Mouse (Mus musculus): ENCODE results near the gene Sema5a. TPM values are rescaled to one million over a fixed set of nuclear protein-coding genes. Genes with fewer than 3 reads are reported as not detected.

Gene Sema5a
- polyA plus RNA-seq, 1 experiment, result 6.4 TPM

DNA sequence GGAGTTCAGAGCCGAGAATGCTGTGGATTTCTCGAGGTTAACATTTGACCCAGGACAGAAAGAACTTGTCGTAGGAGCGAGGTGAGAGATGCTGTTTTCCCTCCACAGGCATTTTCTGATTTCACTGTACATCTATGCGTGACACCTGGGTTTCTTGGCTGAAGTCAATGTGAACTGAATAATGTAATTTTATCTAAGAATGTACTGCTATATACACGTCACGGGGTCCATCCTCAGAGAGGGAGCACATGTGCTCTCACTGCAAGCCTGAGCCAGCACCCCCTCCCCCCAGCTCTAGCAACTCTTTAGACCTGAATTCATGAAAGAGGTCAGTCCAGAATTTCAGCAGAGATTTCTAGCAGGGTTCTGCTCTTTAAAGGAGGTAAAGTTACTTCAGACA is 215.6 kb downstream of the Sema5a start:
- no peaks in the 10 kb centered on the region for H3K79me3 ChIP-seq (ENCODE audit: low read depth)
- H3K36me3 ChIP-seq (ENCODE audit: control insufficient read depth, insufficient read depth), result no peaks in the 10 kb centered on the region
- H3K27me3 ChIP-seq (ENCODE audit: control insufficient read depth, insufficient read depth, insufficient read length), result no peaks in the 10 kb centered on the region
- no peak for TF ChIP-seq MYOD1 (IDR thresholded peaks at IDR 0.05; ENCODE audit: control insufficient read depth, insufficient read length, low read depth)
- TF ChIP-seq MYOG (IDR thresholded peaks at IDR 0.05; ENCODE audit: control insufficient read depth, extremely low read depth, insufficient read length), result no peak
- TF ChIP-seq CTCF (IDR thresholded peaks at IDR 0.05; ENCODE audit: control insufficient read depth, insufficient read depth, insufficient read length), result no peak
- TF ChIP-seq USF1 (IDR thresholded peaks at IDR 0.05; ENCODE audit: low read depth), result no peak
- no peak for TF ChIP-seq FOSL1 (IDR thresholded peaks at IDR 0.05; ENCODE audit: insufficient read depth, low read length, poor library complexity, severe bottlenecking)
- no peak for TF ChIP-seq MAX (IDR thresholded peaks at IDR 0.05)
- TF ChIP-seq CEBPB (IDR thresholded peaks at IDR 0.05; ENCODE audit: low read depth), result no peak
- no peaks in the 10 kb centered on the region for H3K79me2 ChIP-seq (ENCODE audit: control insufficient read depth, insufficient read depth)
- no peak overlapping the region for H3ac ChIP-seq (ENCODE audit: control insufficient read depth, insufficient read length, low read depth)
- no peak overlapping the region for H3K4me3 ChIP-seq (ENCODE audit: insufficient read depth, poor library complexity, severe bottlenecking)

- Histone ChIP-seq H3K79me3 (ENCODE audit: low read depth) (no peaks in the 10 kb centered on the region), H3K4me3 (ENCODE audit: insufficient read depth, poor library complexity, severe bottlenecking) (no peak overlapping the region), H3K36me3 (ENCODE audit: control insufficient read depth, insufficient read depth) (no peaks in the 10 kb centered on the region), H3K79me2 (ENCODE audit: control insufficient read depth, insufficient read depth) (no peaks in the 10 kb centered on the region), H3K27me3 (ENCODE audit: control insufficient read depth, insufficient read depth, insufficient read length) (no peaks in the 10 kb centered on the region), H3ac (ENCODE audit: control insufficient read depth, insufficient read length, low read depth) (no peak overlapping the region)
- no peak for TF ChIP-seq CEBPB (IDR thresholded peaks at IDR 0.05; ENCODE audit: low read depth)
- no peak for TF ChIP-seq MYOD1 (IDR thresholded peaks at IDR 0.05; ENCODE audit: control insufficient read depth, insufficient read length, low read depth)
- no peak for TF ChIP-seq FOSL1 (IDR thresholded peaks at IDR 0.05; ENCODE audit: insufficient read depth, low read length, poor library complexity, severe bottlenecking)
- TF ChIP-seq CTCF (IDR thresholded peaks at IDR 0.05; ENCODE audit: control insufficient read depth, insufficient read depth, insufficient read length), result no peak
- no peak for TF ChIP-seq USF1 (IDR thresholded peaks at IDR 0.05; ENCODE audit: low read depth)
- TF ChIP-seq MYOG (IDR thresholded peaks at IDR 0.05; ENCODE audit: control insufficient read depth, extremely low read depth, insufficient read length), result no peak
- no peak for TF ChIP-seq MAX (IDR thresholded peaks at IDR 0.05)
Measured at GRCm38 (mm10) chr15:32471480-32472050, 227.0 kb downstream of the Sema5a start.

GRCm38 (mm10) chr15:32480747-32481146 is 236.1 kb downstream of the Sema5a start:
- TF ChIP-seq MYOG (IDR thresholded peaks at IDR 0.05; ENCODE audit: control insufficient read depth, extremely low read depth, insufficient read length), result no peak
- no peak for TF ChIP-seq USF1 (IDR thresholded peaks at IDR 0.05; ENCODE audit: low read depth)
- no peak for TF ChIP-seq CEBPB (IDR thresholded peaks at IDR 0.05; ENCODE audit: low read depth)
- no peak for TF ChIP-seq MYOD1 (IDR thresholded peaks at IDR 0.05; ENCODE audit: control insufficient read depth, insufficient read length, low read depth)
- TF ChIP-seq FOSL1 (IDR thresholded peaks at IDR 0.05; ENCODE audit: insufficient read depth, low read length, poor library complexity, severe bottlenecking), result no peak
- TF ChIP-seq MAX (IDR thresholded peaks at IDR 0.05), result no peak
- TF ChIP-seq CTCF (IDR thresholded peaks at IDR 0.05; ENCODE audit: control insufficient read depth, insufficient read depth, insufficient read length), result no peak
- H3K27me3 ChIP-seq (ENCODE audit: control insufficient read depth, insufficient read depth, insufficient read length), result no peaks in the 10 kb centered on the region
- no peaks in the 10 kb centered on the region for H3K36me3 ChIP-seq (ENCODE audit: control insufficient read depth, insufficient read depth)
- H3K79me2 ChIP-seq (ENCODE audit: control insufficient read depth, insufficient read depth), result no peaks in the 10 kb centered on the region
- H3K4me3 ChIP-seq (ENCODE audit: insufficient read depth, poor library complexity, severe bottlenecking), result no peak overlapping the region
- H3K79me3 ChIP-seq (ENCODE audit: low read depth), result no peaks in the 10 kb centered on the region
- H3ac ChIP-seq (ENCODE audit: control insufficient read depth, insufficient read length, low read depth), result no peak overlapping the region

DNA sequence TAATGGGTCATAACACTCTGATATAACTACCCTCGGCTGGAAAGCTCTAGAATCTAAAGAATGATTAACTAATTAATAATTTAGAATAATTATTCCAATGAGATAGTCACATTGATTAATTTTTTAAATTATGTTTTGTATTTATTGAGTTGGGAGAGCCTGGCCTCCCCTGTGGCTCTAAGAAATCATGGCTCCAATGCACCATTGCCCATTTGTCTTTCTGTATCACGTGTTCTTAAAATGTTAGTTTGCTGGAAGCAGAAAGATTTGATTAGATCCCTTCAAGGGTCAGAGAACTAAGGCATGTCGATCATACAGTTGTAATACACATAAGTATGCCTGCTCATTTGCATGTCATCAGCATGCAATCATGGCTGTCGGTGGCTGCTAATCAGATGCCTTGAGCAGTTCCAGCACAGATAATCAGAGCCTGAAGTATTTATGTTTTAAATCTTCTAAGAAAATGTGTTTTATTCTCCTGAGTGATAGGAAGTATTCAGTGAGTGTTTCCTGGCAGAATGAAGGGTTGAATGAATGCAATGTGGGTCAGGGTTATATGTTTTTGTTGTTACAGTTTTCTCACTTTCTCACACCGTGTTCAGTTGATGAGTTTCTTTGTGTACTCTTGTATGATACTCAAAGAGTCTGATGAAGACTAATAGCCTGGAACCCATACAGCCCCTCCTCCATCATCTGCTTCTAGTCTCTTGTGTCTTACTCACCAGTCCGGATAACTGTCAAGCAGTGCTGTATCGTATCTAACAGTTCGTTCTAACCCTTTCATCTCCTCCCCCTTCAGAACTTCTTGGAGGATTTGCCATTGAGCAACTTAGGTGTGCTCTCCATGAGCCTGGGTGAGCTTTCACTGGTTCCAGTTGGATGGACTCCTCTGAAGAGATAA is 240.7 kb downstream of the Sema5a start:
- TF ChIP-seq MYOG (IDR thresholded peaks at IDR 0.05; ENCODE audit: control insufficient read depth, extremely low read depth, insufficient read length), result no peak
- TF ChIP-seq USF1 (IDR thresholded peaks at IDR 0.05; ENCODE audit: low read depth), result no peak
- no peaks in the 10 kb centered on the region for H3K79me2 ChIP-seq (ENCODE audit: control insufficient read depth, insufficient read depth)
- no peaks in the 10 kb centered on the region for H3K27me3 ChIP-seq (ENCODE audit: control insufficient read depth, insufficient read depth, insufficient read length)
- no peaks in the 10 kb centered on the region for H3K79me3 ChIP-seq (ENCODE audit: low read depth)
- H3ac ChIP-seq (ENCODE audit: control insufficient read depth, insufficient read length, low read depth), result no peak overlapping the region
- H3K4me3 ChIP-seq (ENCODE audit: insufficient read depth, poor library complexity, severe bottlenecking), result no peak overlapping the region
- H3K36me3 ChIP-seq (ENCODE audit: control insufficient read depth, insufficient read depth), result no peaks in the 10 kb centered on the region

DNA sequence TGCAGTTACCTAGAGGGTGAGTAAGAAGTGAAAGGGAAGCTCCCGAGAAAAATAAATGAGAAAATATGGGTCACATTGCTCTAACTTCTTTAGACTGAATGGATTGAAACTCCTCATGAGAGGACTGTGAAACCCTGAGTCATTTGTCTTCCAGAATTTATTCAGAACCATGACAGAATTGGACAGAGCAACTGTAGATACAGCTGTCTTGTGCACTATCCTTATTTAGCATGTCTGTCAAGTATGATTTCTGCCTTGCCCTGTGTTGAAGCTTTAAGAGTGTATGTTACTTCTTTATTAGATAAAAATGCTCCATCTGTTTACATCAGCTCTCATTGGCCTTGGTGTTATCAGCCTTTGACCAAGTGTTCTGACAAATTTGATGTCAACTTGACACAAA is 243.4 kb downstream of the Sema5a start:
- H3K27me3 ChIP-seq (ENCODE audit: control insufficient read depth, insufficient read depth, insufficient read length), result no peaks in the 10 kb centered on the region
- TF ChIP-seq USF1 (IDR thresholded peaks at IDR 0.05; ENCODE audit: low read depth), result no peak
- TF ChIP-seq CEBPB (IDR thresholded peaks at IDR 0.05; ENCODE audit: low read depth), result no peak
- no peak for TF ChIP-seq MAX (IDR thresholded peaks at IDR 0.05)
- TF ChIP-seq MYOG (IDR thresholded peaks at IDR 0.05; ENCODE audit: control insufficient read depth, extremely low read depth, insufficient read length), result no peak
- no peak overlapping the region for H3ac ChIP-seq (ENCODE audit: control insufficient read depth, insufficient read length, low read depth)
- H3K79me2 ChIP-seq (ENCODE audit: control insufficient read depth, insufficient read depth), result no peaks in the 10 kb centered on the region
- no peaks in the 10 kb centered on the region for H3K79me3 ChIP-seq (ENCODE audit: low read depth)
- H3K36me3 ChIP-seq (ENCODE audit: control insufficient read depth, insufficient read depth), result no peaks in the 10 kb centered on the region
- no peak overlapping the region for H3K4me3 ChIP-seq (ENCODE audit: insufficient read depth, poor library complexity, severe bottlenecking)

GRCm38 (mm10) chr15:32494219-32494618 is 249.6 kb downstream of the Sema5a start:
- H3K79me2 ChIP-seq (ENCODE audit: control insufficient read depth, insufficient read depth), result no peaks in the 10 kb centered on the region
- H3K27me3 ChIP-seq (ENCODE audit: control insufficient read depth, insufficient read depth, insufficient read length), result no peaks in the 10 kb centered on the region
- H3K79me3 ChIP-seq (ENCODE audit: low read depth), result no peaks in the 10 kb centered on the region
- no peak overlapping the region for H3K4me3 ChIP-seq (ENCODE audit: insufficient read depth, poor library complexity, severe bottlenecking)
- TF ChIP-seq MYOD1 (IDR thresholded peaks at IDR 0.05; ENCODE audit: control insufficient read depth, insufficient read length, low read depth), result no peak
- no peak for TF ChIP-seq CTCF (IDR thresholded peaks at IDR 0.05; ENCODE audit: control insufficient read depth, insufficient read depth, insufficient read length)
- TF ChIP-seq FOSL1 (IDR thresholded peaks at IDR 0.05; ENCODE audit: insufficient read depth, low read length, poor library complexity, severe bottlenecking), result no peak
- TF ChIP-seq USF1 (IDR thresholded peaks at IDR 0.05; ENCODE audit: low read depth), result no peak
- no peak for TF ChIP-seq MAX (IDR thresholded peaks at IDR 0.05)
- no peak for TF ChIP-seq CEBPB (IDR thresholded peaks at IDR 0.05; ENCODE audit: low read depth)
- TF ChIP-seq MYOG (IDR thresholded peaks at IDR 0.05; ENCODE audit: control insufficient read depth, extremely low read depth, insufficient read length), result no peak
- no peak overlapping the region for H3ac ChIP-seq (ENCODE audit: control insufficient read depth, insufficient read length, low read depth)
- H3K36me3 ChIP-seq (ENCODE audit: control insufficient read depth, insufficient read depth), result no peaks in the 10 kb centered on the region
